Mouse (Mus musculus) spleen, postnatal 4 days (tissue): ENCODE measurements around the gene Mpp6.

Experiments used
- DNase-seq, 2 experiments: peaks; one replicate each; pipeline ENCODE4 v3.0.0; 2022; ENCODE audit warnings: low spot score in 2 of 2

Mpp6 gene

DNA sequence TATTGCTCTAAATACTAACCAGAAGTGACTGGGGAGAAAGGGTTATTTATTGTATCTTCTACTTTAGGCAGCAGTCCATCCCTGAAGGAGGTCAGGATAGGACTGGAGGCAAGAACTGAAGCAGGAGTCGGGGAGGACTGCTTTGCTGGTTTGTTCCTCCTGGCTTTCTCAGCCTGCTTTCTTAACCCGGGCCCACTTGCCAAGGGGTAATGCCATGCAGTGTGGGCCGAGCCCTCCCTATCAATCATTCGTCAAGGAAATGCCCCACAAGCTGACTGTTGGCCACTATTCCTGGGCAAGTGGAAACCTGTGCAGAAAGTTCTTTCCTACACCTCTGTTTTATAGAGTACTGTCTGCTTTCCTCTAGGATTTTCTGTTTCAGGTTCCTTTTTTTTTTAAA is 39.3 kb downstream of the Mpp6 start:
- no peak for DNase-seq

DNA sequence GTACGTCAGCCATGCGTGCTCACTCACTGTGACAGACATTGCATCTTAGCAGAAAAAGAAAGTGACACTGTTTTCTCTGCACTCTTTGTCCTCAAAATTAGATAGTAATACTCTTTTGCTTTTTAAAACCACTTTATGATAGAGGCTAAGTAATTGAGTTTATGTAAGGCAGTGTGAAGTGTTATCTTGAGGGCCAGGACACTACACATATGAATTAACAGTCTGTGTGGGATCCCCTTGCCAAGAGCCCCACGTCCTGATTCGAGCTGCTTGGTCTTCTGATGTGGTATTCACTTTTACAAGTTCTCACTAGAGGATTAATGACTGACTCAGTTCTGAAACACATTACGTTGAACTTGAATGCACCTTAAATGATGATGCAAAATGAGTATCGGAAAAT is 49.8 kb downstream of the Mpp6 start:
- DNase-seq = no peak

DNA sequence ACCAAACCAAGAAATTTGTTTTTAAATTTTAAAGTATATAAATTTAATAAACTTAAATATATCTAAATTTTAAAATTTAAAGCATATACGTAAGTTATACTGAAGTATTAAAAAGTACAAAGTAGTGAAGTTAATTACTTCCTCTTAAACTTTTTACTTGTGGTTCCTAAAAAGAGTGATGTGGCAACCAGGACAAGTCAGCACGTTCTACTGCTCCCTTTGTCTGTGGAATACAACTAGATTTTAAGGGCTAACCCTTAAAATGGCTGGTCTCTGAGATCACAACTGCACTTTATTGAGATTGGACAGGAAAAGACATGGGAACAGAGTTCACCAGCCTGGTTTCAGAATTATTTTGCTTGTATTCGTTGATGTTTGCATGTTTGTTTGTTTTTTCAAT is 53.0 kb downstream of the Mpp6 start:
- no peak for DNase-seq

DNA sequence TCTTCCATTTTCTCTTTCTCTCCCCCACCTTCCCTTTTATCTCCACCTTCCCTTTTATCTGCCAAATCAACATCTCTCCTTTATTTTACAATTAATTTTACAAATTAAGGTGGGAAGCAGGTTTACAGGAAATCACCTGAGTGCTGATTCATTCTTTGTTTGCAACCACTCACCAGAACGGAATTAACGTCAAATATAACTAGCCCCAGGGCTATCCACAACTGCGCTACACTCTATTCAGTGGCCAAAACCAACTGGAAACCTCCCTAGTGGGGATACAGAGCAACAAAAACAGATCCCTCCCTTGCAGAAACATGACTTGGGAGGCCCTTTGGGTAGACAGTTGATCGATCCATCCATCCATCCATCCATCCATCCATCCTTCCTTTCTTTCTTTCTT is 58.8 kb downstream of the Mpp6 start:
- DNase-seq = no peak

DNA sequence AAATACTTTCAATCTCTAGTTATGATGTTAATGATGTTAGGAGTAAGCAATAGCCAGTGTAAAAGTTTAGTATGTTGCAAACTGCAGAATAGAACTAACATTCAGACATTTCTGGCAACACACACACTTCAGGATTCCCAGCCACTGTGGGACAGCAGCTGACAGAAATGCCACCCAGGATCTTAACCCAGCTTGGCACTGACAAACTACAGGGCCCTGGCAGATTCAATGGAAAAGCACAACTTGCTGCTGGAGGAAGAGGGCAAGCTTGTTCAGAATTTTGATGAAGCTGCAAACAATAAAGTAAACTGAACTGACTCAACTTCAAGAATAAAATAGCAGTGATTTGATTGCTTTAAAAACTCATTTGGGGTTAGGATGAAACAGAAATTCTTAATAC is 59.7 kb downstream of the Mpp6 start:
- DNase-seq = no peak

DNA sequence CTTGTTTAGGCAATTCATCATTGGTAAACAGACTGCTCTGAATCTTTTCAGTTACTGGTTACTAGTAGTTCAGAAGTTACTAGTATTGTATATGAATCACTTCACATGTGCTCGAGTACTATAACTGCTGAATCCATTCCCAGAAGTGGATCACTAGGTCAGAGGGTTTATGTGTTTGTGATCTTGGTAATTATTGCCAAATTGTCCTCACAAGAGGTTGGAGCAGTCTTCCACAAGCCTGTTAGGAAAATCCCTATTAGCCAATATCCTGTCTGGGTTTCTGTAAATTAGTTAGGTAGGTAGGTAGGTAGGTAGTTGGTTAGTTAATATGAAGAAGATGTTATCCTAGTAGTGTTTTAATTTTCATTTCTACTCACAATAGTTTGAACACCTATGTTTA is 65.7 kb downstream of the Mpp6 start:
- DNase-seq = no peak

DNA sequence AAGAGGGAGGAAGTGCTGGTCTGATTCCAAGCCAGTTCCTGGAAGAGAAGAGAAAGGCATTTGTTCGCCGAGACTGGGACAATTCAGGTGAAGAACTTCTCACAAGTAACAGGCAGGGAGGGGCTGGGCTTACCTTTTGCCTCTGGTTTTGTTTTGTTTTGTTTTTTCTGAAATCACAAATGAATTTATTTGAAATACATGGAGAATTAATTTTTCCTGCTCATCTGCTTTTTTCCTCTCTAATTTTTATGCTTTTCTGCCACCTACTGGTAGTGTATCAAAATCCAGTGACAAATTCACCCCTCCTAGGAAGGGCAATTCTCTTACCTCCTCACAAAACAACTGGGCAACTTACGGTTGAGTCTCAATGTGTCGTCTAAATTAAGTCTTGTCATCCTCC is 70.1 kb downstream of the Mpp6 start:
- no peak for DNase-seq

DNA sequence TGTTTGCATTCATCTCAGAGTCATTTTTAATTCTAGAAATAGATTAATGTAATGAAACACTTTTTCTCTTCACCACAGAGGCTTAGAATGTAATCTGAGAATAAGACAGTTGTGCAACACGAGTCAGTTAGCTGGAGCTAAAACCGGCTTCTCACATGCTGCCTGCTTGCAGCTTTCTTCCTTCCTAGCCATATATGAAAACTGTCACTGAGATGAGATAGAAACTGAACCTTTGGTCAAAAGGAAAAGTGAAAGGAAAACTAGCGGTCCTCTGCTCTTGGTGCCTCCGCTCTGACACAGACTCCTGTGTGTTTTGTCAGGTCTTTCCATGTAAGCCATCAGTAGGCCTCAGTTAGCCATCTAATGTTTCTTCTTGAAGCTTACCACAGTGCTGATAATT is 77.9 kb downstream of the Mpp6 start:
- DNase-seq = no peak

DNA sequence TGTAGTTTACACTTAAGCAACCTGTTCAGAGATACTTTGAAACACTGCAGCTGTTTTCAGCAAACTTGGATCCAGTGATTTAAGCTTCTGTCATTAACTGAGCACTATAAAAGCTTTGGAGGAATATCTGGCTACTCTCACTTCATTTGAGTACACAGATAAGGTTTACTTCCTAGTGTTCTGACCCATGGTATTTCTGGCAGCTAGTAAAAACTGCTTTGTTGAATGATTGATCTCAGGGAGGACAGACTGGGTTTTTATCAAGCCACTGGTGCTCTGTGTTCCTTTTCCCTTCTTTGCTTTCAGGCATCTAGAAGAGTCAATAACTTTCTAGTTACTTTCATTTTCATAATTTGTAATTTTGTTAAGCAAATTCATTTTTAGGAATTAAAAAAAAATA is 79.3 kb downstream of the Mpp6 start:
- DNase-seq = no peak

DNA sequence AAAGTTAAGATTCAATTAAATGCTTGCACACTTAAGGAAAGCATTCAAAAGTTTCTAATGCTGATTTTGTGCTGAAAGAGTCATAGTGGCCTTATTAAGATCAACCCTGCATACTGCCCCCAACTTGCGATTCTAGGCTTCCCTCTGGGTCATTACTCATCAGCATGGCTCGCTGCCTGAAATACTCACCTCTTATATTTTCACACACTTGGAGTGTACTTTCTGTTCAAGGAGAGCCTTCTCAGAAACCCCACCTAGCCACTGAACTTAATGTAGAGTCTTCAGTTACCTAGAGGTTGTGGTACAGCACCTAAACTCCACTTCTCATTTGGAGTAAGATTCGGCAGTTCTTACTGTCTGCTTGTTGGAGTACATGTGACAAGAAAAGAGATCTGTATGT is 81.6 kb downstream of the Mpp6 start:
- DNase-seq = no peak

DNA sequence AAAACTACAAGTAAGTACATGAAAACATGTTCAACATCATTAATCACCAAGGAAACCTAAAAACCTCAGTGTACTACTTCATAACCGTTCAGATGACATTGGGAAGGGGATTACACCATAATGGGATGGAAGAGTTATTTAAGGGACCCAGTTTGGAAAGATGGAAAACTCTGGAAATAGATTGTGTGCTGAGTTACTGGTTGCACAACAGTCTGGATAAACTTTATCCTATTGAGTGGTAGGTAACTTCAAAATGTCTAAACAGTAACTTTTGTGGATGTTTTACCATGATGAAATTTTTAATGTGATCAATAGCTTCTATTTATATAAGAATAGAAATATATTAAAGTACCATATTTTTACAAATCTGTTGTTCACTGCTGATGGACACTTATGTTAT is 82.1 kb downstream of the Mpp6 start:
- DNase-seq = no peak

DNA sequence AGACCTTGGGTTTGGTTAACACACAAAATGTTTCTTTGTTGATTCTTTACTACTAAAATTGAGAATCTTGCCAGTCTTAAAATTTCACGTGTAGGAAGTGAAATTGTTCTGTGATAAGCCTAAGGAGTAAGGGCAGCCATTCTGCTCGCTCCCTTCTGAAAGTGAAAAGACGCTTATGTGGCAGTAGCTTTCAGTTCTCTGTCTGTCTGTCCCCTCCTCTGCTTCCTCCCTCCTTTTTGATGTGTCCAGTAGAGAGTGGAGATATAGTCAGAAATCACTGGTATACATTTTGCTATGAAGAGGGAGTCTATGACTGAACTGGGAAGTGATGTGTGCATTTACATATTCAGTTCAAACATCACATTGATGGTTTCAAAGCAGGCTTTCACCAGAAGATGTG is 82.8 kb downstream of the Mpp6 start:
- DNase-seq = no peak

DNA sequence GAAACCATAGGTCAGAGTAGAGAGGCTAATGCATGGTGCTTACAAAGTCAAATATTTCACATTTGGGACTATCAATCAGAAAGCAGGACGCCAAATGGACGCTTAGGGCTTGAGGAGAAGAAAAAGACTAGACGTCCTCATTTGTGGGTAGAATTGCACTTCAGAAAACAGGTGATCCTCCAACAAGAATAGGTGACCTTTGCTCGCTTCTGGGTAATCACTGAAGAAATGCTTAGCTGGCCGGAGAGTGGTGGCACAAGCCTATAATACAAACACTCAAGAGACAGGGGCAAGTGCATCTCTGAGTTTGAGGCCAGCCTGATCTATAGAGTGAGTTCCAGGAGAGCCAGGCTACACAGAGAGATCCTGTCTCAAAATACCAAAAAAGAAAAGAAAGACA is 83.8 kb downstream of the Mpp6 start:
- peak in 1 of 2 experiments; percentile 17 for DNase-seq

DNA sequence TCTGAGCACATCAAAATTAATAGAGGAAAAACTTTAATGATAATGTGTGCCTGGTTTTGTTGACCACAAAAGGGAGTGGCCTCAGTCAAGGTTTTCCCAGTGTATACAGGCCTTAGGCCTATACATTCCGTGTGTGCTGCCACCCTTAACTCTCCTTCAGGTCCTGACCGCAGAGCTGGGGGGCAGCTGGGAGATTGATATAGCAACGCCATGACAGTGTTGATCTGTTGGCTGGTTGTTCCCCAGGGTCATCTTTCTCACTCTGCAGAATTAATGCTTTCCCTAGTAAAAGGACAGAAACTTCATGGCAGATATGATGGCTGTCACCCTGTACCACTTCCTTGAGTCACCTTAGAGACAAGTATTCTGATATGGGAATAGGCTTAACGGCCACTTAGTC is 94.3 kb downstream of the Mpp6 start:
- no peak for DNase-seq

DNA sequence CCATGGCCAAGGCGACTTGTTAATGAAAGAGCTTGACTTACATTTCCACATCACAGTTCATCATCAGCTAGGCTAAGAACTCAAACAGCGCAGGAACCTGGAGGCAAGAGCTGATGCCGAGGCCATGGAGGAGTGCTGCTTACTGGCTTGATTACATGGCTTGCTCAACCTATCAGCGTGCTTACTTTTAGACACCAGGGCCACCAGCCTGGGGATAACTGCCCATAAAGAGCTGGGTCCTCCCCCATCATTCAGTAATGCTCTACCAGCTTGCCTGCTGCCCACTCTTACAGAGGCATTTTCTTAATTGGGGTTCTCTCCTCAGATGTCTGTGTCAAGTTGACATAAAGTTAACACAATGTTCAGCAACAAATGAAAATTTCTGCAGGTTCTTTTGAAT is 95.1 kb downstream of the Mpp6 start:
- no peak for DNase-seq

DNA sequence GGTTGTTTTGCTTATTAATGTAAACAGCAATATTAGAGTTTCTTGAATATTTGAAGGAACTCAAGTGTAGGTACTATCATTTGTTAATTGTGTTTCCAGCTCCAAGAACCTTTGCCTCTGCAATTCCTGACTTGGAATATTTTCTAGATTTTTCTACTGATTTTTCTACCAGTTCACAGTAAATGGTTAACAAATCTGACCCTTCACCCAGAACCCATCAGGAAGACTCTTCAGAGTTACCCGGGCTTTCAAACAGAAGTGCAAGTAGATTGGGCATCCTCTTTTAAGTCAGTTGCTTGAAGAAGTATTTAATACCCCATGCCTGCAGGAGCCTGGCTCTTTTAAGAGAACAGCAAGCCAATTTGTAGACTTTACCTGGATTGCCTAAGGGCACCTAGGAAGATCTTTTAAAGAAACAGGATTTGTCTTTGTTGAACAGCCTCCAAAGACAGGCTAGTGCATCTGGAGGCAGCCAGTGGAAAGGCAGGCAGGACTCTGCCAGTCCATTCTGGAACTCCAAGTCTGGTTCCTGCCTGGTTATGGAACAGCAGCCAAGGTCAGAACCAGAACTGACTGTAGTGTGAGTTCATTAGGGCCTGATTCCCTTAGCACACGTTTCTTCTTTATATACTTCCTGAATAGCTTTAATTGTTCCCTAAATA is 104.8 kb downstream of the Mpp6 start:
- DNase-seq = no peak

DNA sequence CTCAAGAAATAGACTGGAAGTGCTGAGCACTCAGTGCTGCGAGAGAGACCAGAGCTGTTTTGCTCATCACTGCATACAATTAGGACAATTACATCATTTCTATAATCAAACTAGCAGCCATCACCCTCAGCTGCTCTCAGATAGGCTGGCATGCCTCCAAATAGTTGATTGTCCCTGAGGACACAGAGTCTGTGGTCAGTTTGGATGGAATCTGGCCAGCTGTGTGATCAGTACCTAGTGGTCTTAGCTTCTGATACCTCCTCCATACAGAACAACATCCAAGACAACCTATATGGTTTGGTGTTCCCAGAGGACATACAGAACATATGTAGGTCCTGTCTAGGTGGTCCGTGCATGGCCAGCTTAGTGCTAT is 105.3 kb downstream of the Mpp6 start:
- no peak for DNase-seq

DNA sequence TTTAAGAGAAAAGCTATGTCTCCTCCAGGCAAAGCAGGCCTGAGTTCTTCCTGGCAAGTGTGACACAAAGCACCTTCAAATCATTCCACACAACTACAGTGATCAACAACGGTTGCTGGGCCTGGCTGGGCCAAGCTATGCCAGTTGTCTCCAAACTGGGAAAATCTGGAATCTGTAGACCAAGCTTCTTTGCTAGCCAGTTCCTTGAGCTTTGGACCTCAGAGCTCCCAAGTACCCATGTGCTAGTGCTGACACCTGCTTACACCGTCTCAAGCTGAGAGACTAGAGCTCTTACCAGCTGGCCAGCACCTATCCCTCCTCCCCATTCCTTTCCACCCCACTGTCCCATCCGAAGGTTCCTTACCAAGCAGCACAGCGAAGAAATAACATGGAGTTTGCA is 105.9 kb downstream of the Mpp6 start:
- DNase-seq = no peak

DNA sequence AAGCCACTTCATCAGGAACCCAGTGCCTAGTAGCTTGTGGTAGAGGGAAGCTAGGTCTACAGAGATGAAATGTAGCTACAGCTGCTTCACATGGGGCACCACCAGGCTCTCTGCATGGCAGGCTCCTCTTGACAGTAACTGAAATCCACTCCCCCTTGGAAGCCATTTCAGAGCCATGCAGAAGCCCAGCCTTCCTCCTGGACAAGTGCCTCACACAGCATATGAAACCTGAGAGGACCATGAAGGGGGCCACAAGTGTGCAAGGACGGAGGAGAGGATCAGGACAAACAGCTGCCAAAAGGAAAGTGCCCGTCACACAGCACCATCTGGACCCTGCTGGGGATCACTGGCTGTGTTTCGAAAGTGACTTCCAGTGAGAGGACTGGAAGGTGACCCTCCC is 108.6 kb downstream of the Mpp6 start:
- peak in 1 of 2 experiments; percentile 7 for DNase-seq

DNA sequence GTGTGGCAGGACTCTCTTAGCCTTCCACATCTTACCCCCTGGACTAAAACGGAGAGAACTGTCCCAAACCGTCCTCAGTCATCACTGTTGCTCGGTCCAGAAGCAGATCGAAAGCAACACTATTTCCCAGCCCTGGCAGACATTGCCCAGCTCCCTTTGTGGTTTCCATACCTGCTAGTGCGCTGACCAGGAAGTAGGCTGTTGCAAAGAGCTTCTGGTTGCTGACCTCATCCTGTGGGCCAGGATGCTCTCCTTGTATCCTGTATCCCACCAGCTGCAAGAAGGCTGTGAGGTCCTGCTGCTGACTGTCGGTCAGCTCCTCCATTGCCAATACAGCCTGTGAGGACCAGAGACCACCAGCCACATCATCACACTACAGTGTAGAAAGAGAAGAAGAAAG is 109.0 kb downstream of the Mpp6 start:
- no peak for DNase-seq

DNA sequence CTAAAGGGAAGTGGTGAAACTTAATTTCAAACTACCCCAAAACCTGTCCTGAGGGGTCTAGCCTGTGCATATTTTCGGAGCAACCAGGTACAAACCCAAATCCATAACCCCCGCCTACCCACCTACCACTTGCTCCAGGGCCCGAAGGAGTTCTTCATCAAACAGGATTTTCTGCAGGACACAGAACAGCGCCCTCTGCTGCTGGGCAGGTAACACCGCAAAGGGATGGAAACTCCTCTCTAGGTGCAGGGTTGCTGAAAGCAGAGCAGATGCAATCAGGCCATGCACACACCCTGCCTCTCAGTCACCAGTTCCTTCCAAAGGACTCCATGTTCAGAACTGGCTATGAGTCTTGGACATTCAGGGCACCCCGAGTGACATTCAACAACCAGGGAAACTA is 110.8 kb downstream of the Mpp6 start:
- peak; percentile 25 to 72 for DNase-seq

DNA sequence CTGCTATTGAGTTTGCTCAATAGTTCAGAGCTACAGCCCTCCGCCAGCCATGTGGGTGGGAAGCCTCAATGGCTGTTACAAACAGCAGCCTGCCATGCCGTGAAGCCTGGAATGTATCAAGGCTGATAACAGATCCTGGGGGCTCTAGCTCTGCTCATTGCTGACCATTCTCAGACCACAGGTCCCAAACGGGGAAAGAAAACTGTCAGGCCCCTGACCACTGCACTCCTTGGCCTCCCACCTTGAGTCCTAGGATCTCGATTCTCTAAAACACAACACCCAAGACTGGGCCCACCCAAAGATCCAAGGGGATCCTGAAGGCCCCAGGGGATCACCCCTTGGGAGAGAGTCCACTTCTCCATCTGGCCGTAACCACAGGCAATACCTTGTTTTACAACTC is 112.3 kb downstream of the Mpp6 start:
- no peak for DNase-seq

DNA sequence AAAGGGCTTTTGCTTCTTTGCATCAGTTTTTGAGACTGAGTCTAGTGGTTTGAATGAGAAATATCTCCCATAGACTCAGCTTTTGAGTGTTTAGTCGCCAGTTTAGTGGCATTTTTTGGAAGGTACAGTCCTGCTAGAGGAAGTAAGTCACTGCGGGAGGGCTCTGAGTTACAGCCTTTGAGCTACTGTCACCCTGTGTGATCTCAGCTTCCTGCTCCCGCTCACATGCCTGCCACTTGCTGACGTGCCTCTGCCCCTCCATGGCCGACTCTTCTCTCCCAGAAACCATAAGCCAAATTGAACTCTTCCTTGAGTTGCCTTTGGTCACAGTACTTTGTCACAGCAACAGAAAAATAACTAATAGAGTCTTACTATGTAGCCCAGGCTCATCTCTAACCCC is 112.9 kb downstream of the Mpp6 start:
- no peak for DNase-seq

DNA sequence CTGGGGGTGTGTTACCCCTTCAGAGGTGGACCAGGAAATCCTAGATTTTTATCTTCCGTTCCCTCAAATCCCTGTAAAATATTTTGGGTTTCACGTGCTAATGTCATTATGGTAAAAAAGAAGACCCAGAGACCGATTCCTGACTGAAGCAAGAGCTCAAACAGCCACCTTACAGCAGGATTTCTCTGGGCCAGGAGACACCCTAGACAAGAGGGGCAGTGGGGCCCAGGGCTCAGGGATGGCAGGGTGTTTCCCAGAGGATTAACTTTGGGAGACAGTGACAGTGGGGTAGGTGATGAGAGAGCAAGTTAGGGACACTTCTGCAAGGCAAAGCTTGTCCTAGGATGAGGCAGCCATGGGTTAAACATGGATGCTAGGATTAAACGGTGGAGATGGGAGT is 113.6 kb downstream of the Mpp6 start:
- no peak for DNase-seq

DNA sequence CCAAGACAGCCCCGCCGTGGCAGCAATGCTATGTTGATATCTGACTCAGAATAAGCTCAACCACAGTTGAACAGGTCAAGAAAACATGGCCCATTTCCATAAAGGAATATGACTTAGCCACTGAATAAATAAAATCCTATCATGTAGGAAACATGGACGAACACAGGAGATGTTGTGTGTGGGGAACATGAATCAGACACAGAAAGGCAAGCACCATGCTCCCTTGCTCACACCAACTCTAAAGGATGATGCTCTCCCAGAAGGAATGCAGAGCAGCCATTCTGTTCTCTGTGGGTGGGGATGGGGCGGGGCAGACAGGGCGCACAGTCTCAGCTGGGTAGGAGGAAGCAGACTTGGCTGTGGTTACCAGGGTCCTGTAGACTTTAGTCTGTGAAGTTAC is 115.2 kb downstream of the Mpp6 start:
- DNase-seq = no peak
